Mouse (Mus musculus) spleen, adult 2 months (tissue): ENCODE measurements around the gene Krtap19-1.

Source experiments
- CTCF ChIP-seq: fragments of 200-500 bp; IDR thresholded peaks from 2 replicates; pipeline ENCODE4 v1.5.1; 2011; ENCODE audit warnings: mild to moderate bottlenecking, inconsistent platforms; ENCODE audit not compliant: insufficient read depth, insufficient read length, insufficient replicate concordance; ENCODE audit errors: extremely low read depth
- POLR2A ChIP-seq: fragments of 200-500 bp; IDR thresholded peaks from 2 replicates; pipeline ENCODE4 v1.6.1; 2011; ENCODE audit warnings: low read depth, low read length, inconsistent platforms

GRCm38 (mm10) chr16:88820066-88820465 is 49.1 kb downstream of the Krtap19-1 start, which contains the start of gene Krtap15:
- TF ChIP-seq POLR2A (no peak), CTCF (no peak)
